Comparison of ENCODE assay signal across 10 mouse cellular contexts in the genomic region with DNA sequence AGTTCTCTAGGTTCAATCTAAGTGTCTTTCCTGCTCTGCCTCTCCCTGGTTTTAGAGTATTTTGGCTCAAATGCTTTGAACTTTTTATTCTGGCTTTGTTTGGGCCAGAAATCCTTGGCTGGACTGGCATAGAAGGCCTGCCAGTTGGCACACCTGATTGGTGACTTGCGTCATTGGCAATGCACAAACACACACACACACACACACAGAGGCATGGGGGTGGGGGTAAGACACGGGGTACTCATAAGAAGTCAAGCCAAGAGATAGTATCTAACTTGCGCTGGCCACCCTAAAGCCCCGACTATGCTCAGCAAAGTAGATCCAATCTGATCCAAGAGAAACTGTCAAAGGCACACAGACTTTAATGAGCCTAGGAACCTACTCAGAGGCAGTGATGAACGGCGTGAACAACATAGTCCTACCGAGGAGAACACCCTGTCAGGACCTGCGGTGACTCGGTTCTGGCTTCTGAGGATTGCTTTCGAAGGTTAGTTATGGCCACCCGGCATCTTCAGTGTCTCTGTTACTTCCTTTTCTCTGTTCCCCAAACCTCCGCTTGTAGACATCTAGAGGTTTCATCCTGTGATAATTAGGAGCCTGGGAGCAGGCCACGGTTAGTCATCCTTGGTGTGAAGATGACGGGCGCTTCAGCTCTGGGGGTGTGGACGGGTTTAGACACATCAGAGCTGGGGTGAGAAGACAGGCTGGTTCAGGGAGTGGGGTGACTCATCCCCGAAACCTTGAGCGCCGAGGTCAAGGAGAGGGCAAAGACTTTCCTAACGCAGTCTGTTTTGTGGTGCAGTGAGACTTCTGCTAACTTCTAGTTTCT.
A peak's percentile ranks its signal among the peaks of the same experiment; 100 is the strongest.
DNase-seq lines count a peak whose midpoint lies in the region; ATAC-seq and TF ChIP-seq lines count a peak whose summit lies in the region.
"Had no signal": no experiment of that assay in that cellular context is flagged by ENCODE, and none has a peak within 500 bp of the region (broad histone marks: within the 10 kb centered on the region; RNA-seq: fewer than 3 reads in every experiment).

No protein-coding gene starts in this region.

- H3K4me1 ChIP-seq in midbrain, postnatal 0 days (ENCODE audit: insufficient read depth, low read length): no peaks in the 10 kb centered on the region
- H3K4me1 ChIP-seq in midbrain, embryonic 10.5 days: 0 out of 2 replicates have a peak, but pooled peaks cover under 1% of the 10 kb centered on the region
- peaks cover 17% of the 10 kb centered on the region for H3K4me1 ChIP-seq in olfactory bulb, adult 2 months (ENCODE audit: control insufficient read depth, insufficient read depth, low read length)
- no peaks in the 10 kb centered on the region for H3K4me1 ChIP-seq in midbrain, embryonic 14.5 days (ENCODE audit: control insufficient read depth, insufficient read depth, low read length)

- H3K36me3 ChIP-seq in midbrain, postnatal 0 days (ENCODE audit: insufficient read depth, low read length): no peaks in the 10 kb centered on the region
- H3K36me3 ChIP-seq in midbrain, embryonic 10.5 days: no peaks in the 10 kb centered on the region
- no peaks in the 10 kb centered on the region for H3K36me3 ChIP-seq in midbrain, embryonic 14.5 days (ENCODE audit: control insufficient read depth, insufficient read depth, low read length)
- H3K36me3 ChIP-seq: intestine, embryonic 15.5 days had no signal

- H3K27me3 ChIP-seq in midbrain, postnatal 0 days (ENCODE audit: insufficient read depth, low read length): no peaks in the 10 kb centered on the region
- no peaks in the 10 kb centered on the region for H3K27me3 ChIP-seq in midbrain, embryonic 10.5 days (ENCODE audit: low read depth, poor library complexity, severe bottlenecking)
- no peaks in the 10 kb centered on the region for H3K27me3 ChIP-seq in midbrain, embryonic 14.5 days (ENCODE audit: control insufficient read depth, insufficient read depth, low read length)
- H3K27me3 ChIP-seq: intestine, embryonic 15.5 days had no signal

- no peak overlapping the region for H3K4me2 ChIP-seq in midbrain, postnatal 0 days (ENCODE audit: low read depth, low read length, poor library complexity, severe bottlenecking)
- no peak overlapping the region for H3K4me2 ChIP-seq in midbrain, embryonic 14.5 days (ENCODE audit: low read length)
- H3K4me2 ChIP-seq: intestine, embryonic 15.5 days; lung, embryonic 14.5 days had no signal

- no peak for DNase-seq in cerebellum, postnatal 4 days (ENCODE audit: low spot score in 2 of 2)
- DNase-seq in midbrain, postnatal 0 days (ENCODE audit: low spot score): peak; percentile 59
- DNase-seq in midbrain, embryonic 10.5 days (ENCODE audit: low spot score): no peak
- peak; percentile 86 for DNase-seq in cerebellum, adult 9-11 months
- DNase-seq in midbrain, embryonic 14.5 days: no peak
- no peak for DNase-seq in kidney, adult 8-10 months
- DNase-seq: lung, embryonic 14.5 days had no signal

- H3K9me3 ChIP-seq in midbrain, postnatal 0 days (ENCODE audit: low read length): no peaks in the 10 kb centered on the region
- no peaks in the 10 kb centered on the region for H3K9me3 ChIP-seq in midbrain, embryonic 10.5 days (replicated peaks)
- H3K9me3 ChIP-seq in midbrain, embryonic 14.5 days (ENCODE audit: control insufficient read depth, low read length): no peaks in the 10 kb centered on the region
- H3K9me3 ChIP-seq: intestine, embryonic 15.5 days had no signal

- no peak for TF ChIP-seq POLR2A in olfactory bulb, adult 2 months (IDR thresholded peaks at IDR 0.05; ENCODE audit: insufficient read depth, low read depth, low read length)

- WGBS in midbrain, postnatal 0 days: 92% methylated on average over 20 of the region's 20 CpGs
- WGBS in midbrain, embryonic 10.5 days: 93% methylated on average over 20 of the region's 20 CpGs
- 42% methylated on average over 20 of the region's 20 CpGs for WGBS in olfactory bulb, adult 2 months
- 92% methylated on average over 20 of the region's 20 CpGs for WGBS in midbrain, embryonic 14.5 days

- peak; percentile 63 for ATAC-seq in cerebellum, adult (ENCODE audit: insufficient number of reproducible peaks, low FRiP score, low TSS enrichment)
- ATAC-seq in midbrain, postnatal 0 days (ENCODE audit: low FRiP score): no peak
- no peak for ATAC-seq in midbrain, embryonic 14.5 days (ENCODE audit: low FRiP score, low TSS enrichment)
- ATAC-seq: intestine, embryonic 15.5 days had no signal

- no peak for TF ChIP-seq CTCF in midbrain, postnatal 0 days (IDR thresholded peaks at IDR 0.05)
- no peak for TF ChIP-seq CTCF in olfactory bulb, adult 2 months (IDR thresholded peaks at IDR 0.05; ENCODE audit: insufficient read depth, low read depth, low read length)

- no peak overlapping the region for H3K27ac ChIP-seq in midbrain, postnatal 0 days (ENCODE audit: low read depth, low read length)
- H3K27ac ChIP-seq in midbrain, embryonic 10.5 days (replicated peaks): no peak overlapping the region
- peak overlapping the region; percentile 70 for H3K27ac ChIP-seq in olfactory bulb, adult 2 months (ENCODE audit: insufficient read depth, low read depth, low read length)
- no peak overlapping the region for H3K27ac ChIP-seq in midbrain, embryonic 14.5 days (replicated peaks; ENCODE audit: low read depth, low read length)
- H3K27ac ChIP-seq: intestine, embryonic 15.5 days had no signal

- H3K9ac ChIP-seq in midbrain, postnatal 0 days (replicated peaks; ENCODE audit: low read length, poor library complexity, severe bottlenecking): no peak overlapping the region
- H3K9ac ChIP-seq in midbrain, embryonic 14.5 days (replicated peaks; ENCODE audit: low read length): no peak overlapping the region
- H3K9ac ChIP-seq: intestine, embryonic 15.5 days; lung, embryonic 14.5 days had no signal

- no peak overlapping the region for H3K4me3 ChIP-seq in midbrain, postnatal 0 days (ENCODE audit: low read depth, low read length)
- H3K4me3 ChIP-seq in midbrain, embryonic 10.5 days: no peak overlapping the region
- no peak overlapping the region for H3K4me3 ChIP-seq in olfactory bulb, adult 2 months (ENCODE audit: insufficient read depth, low read depth, low read length)
- no peak overlapping the region for H3K4me3 ChIP-seq in midbrain, embryonic 14.5 days (replicated peaks; ENCODE audit: low read depth, low read length)
- H3K4me3 ChIP-seq: intestine, embryonic 15.5 days had no signal

Comparison
In these comparisons a context has a peak if more than half of its experiments do, and no peak if none do; other contexts are left out.
1. DNase-seq: peak in midbrain, postnatal 0 days (single experiment) and cerebellum, adult 9-11 months (single experiment); none in cerebellum, postnatal 4 days (0 of 2), midbrain, embryonic 10.5 days (single experiment), midbrain, embryonic 14.5 days (single experiment) and kidney, adult 8-10 months (0 of 2).